Mouse (Mus musculus) E14TG2a.4 (cell line): ENCODE measurements at regions not wholly inside any gene's neighbourhood (a gene's known extent, or its start where the extent isn't known, plus 50 kb on each side); places are given as distances from the start of the nearest gene placed in this dataset.

Experiments
- CTCF ChIP-seq: conservative IDR thresholded peaks from 2 replicates; pipeline ENCODE4 v1.5.1; 2014; ENCODE audit warnings: low read length
- NANOG ChIP-seq: IDR thresholded peaks from 2 replicates; pipeline ENCODE4 v1.6.1; 2014; ENCODE audit warnings: borderline replicate concordance, low read length, mixed read lengths
- POU5F1 ChIP-seq: IDR thresholded peaks from 2 replicates; pipeline ENCODE4 v1.6.1; 2014; ENCODE audit warnings: low read length, borderline replicate concordance

- no peak for TF ChIP-seq CTCF
- no peak for TF ChIP-seq NANOG
- no peak for TF ChIP-seq POU5F1
These were observed 63.7 kb upstream of the Cpm start for GRCm38 (mm10) chr10:117565529-117566086.
